Mouse (Mus musculus) heart, postnatal 0 days (tissue): ENCODE measurements around the gene Onecut1. TPM values are rescaled to one million over a fixed set of nuclear protein-coding genes. Genes with fewer than 3 reads are reported as not detected.

ENCODE experiments used
- ATAC-seq: fragments of 200-750 bp; cut with Nextera tagmentation; 2 replicates; pipeline ENCODE4 v1.8.0; 2017; ENCODE audit warnings: low read depth, moderate number of reproducible peaks, moderate library complexity; ENCODE audit not compliant: insufficient read depth
- DNase-seq: peaks from one replicate; pipeline ENCODE4 v3.0.0-alpha.2; 2016; ENCODE audit warnings: low spot score
- H3K27ac ChIP-seq: fragments of 300-500 bp; sonication (generic); 2 replicates; pipeline ENCODE4 v1.5.1; 2014; ENCODE audit warnings: low read depth, mild to moderate bottlenecking
- H3K27me3 ChIP-seq: fragments of 300-500 bp; sonication (generic); 2 replicates; pipeline ENCODE4 v1.6.1; 2014; ENCODE audit warnings: low read length, mixed read lengths; ENCODE audit not compliant: control insufficient read depth, insufficient read depth
- H3K36me3 ChIP-seq: fragments of 300-500 bp; sonication (generic); replicated peaks from 2 replicates; pipeline ENCODE4 v1.6.1; 2014; ENCODE audit warnings: low read length, mixed read lengths; ENCODE audit not compliant: control insufficient read depth, insufficient read depth
- H3K4me1 ChIP-seq: fragments of 300-500 bp; sonication (generic); 2 replicates; pipeline ENCODE4 v1.6.1; 2014; ENCODE audit warnings: antibody characterized with exemption; ENCODE audit not compliant: control insufficient read depth, insufficient read depth
- H3K4me2 ChIP-seq: fragments of 300-500 bp; sonication (generic); 2 replicates; pipeline ENCODE4 v1.6.1; 2014; ENCODE audit warnings: low read depth, mild to moderate bottlenecking, low read length, moderate library complexity
- H3K4me3 ChIP-seq: fragments of 300-500 bp; sonication (generic); 2 replicates; pipeline ENCODE4 v1.5.1; 2014; ENCODE audit warnings: low read depth, low read length
- H3K9ac ChIP-seq: fragments of 300-500 bp; sonication (generic); replicated peaks from 2 replicates; pipeline ENCODE4 v1.6.1; 2014; ENCODE audit warnings: low read depth, low read length, mixed read lengths
- H3K9me3 ChIP-seq: fragments of 300-500 bp; sonication (generic); replicated peaks from 2 replicates; pipeline ENCODE4 v1.6.1; 2016; ENCODE audit warnings: low read length; ENCODE audit not compliant: control insufficient read depth
- CTCF ChIP-seq: IDR thresholded peaks from 2 replicates; pipeline ENCODE4 v1.5.1; 2016; ENCODE audit warnings: antibody characterized with exemption, control low read depth, low read depth
- EP300 ChIP-seq: IDR thresholded peaks from 2 replicates; pipeline ENCODE4 v1.6.1; 2016; ENCODE audit warnings: antibody characterized with exemption, low read depth
- WGBS: fragments of 180-500 bp; shearing (Covaris S2); extraction: QIAGEN DNeasy Blood & Tissue Kit; methylation state at CpG from one replicate; pipeline ENCODE4 v1.1.7; 2014; 5-methylcytosine and 5-hydroxymethylcytosine counted together
- polyA plus RNA-seq: library from polyadenylated mRNA; unstranded; fragments of >200 nt; fragmentation: Nextera tagmentation; extraction: Ambion mirVana; gene quantifications from 2 replicates; pipeline ENCODE4 v1.2.1, GENCODE M21; 2015
- total RNA-seq: library from RNA; depleted of rRNA; stranded (reverse); fragments of >200 nt; gene quantifications from 2 replicates; pipeline ENCODE4 v1.2.3, GENCODE M21; 2014; ENCODE audit warnings: low replicate concordance

Onecut1 gene
- total and polyA plus RNA-seq, 2 experiments from 2014 or later: not detected

DNA sequence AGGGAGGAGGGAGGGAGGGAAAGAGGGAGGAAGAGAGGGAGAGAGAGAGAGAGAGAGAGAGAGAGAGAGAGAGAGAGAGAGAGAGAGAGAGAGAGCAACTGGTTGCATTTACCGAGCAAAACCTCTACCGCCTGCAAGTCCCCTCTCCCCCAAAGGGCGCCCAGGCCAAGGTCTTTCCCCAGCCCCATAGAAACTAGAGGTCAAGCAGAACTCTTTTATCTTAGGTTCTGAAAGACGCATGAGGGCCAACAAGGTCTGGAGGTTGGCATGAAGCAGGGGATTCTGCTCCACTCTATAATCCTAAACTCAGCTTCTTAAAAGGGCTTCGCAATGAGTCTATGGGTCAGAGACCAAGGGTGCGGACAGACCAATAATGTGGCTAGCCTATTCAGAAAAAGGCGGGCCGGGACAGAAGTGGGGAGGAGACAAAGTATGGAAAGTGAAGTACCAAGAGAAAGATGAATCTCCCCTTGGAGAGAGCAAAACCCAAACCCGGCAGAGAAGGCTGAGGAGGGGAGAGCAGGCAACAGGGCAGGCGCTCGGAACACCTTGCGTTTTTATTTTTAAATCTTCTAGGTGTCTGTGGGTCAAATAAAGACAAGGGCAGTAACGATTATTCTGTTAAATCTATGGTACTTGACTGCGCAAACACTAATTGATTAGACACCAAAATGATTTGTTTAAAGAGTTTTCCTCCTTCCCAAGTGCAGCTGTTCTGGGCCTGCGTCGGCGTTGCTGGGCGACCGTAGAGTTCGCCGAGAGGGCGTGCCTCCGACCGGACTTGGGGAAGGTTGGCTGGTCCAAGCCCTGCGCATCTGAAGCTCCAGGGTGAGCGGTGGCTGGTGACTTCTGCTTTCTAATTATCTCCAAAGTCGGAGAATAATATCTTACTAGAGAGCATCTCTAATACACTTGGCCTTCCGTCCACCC lies 4.9 kb upstream of the Onecut1 start:
- 4% methylated on average over 28 of the region's 28 CpGs for WGBS
- Histone ChIP-seq H3K9me3 (no peaks in the 10 kb centered on the region), H3K4me3 (no peak overlapping the region), H3K27ac (no peak overlapping the region), H3K4me2 (no peak overlapping the region), H3K36me3 (no peaks in the 10 kb centered on the region), H3K9ac (no peak overlapping the region), H3K4me1 (peaks cover 5% of the 10 kb centered on the region; the same call in 1 of the 2 replicates), H3K27me3 (peaks cover 99% of the 10 kb centered on the region)
- DNase-seq (no peak), ATAC-seq (no peak)
- no peak for TF ChIP-seq CTCF
- no peak for TF ChIP-seq EP300

DNA sequence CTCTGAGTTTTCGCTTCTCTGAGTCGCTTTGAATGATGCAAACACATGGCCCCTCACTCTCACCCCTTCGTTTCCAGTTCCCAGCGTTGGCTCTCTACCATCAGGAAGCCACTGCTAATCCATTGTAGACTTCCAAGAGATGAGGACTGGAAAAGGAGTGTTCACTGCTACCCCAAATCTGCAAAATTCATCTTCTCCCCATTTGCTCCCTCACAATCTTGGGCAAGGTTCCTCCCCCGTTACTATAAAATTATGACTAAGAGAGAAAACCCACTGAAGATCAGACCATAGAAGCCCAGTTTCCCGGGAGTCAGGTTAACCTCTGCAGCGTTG lies 4.2 kb upstream of the Onecut1 start:
- Histone ChIP-seq H3K27ac (no peak overlapping the region), H3K9ac (no peak overlapping the region), H3K4me3 (no peak overlapping the region), H3K9me3 (no peaks in the 10 kb centered on the region), H3K36me3 (no peaks in the 10 kb centered on the region), H3K4me1 (peaks cover 12% of the 10 kb centered on the region), H3K27me3 (peaks cover 99% of the 10 kb centered on the region), H3K4me2 (no peak overlapping the region)
- 3% methylated on average over 7 of the region's 7 CpGs for WGBS
- DNase-seq (no peak), ATAC-seq (no peak)
- TF ChIP-seq CTCF (no peak), EP300 (no peak)

DNA sequence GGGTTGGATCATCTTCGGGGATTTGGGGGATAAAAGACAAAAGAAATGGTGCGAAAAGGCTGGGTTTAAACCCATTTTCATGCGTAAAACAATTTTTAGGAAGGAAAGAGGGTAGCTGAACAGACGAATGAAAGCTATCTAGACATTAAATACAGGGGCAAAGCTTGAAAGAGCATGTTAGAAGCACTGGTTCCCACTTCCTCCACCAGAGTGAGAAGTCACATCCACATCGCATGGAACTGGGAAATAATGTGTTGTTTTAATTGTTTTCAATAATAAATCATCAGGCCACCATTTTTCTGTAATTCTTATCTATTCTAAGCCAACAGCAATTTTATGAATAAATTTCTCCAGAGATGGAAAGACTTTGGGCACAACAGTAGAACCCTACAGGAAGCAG lies 3.6 kb upstream of the Onecut1 start:
- Histone ChIP-seq H3K4me3 (no peak overlapping the region), H3K4me2 (no peak overlapping the region), H3K36me3 (no peaks in the 10 kb centered on the region), H3K4me1 (peaks cover 13% of the 10 kb centered on the region), H3K9ac (no peak overlapping the region), H3K27ac (no peak overlapping the region), H3K9me3 (no peaks in the 10 kb centered on the region), H3K27me3 (peaks cover 99% of the 10 kb centered on the region)
- no peak for DNase-seq
- no peak for ATAC-seq
- WGBS: 8% methylated on average over 5 of the region's 5 CpGs
- TF ChIP-seq EP300: no peak
- no peak for TF ChIP-seq CTCF

DNA sequence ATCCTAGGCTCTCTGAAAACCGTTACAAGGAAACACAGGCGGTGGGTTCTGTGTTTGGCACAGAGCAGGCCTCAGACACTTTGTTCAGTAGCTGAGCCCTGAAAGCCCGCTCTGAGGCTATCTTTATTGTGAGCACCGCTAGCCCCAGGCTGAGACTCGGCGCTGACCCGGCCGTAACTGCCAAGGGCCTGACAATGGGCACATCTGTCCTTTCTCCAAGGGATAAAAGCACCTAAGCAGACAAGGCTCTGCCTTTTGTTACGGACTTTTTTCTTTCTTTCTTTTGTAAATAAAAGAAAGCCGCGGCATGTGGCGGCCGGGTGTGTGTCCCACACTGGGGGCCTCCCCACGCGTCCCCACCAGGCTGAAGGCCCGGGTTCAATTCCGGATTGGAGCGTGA lies 1.3 kb upstream of the Onecut1 start:
- WGBS: 14% methylated on average over 18 of the region's 18 CpGs
- Histone ChIP-seq H3K9ac (no peak overlapping the region), H3K27ac (no peak overlapping the region), H3K4me2 (0 out of 2 replicates have a peak overlapping the region, but pooled peaks have one; percentile 77), H3K9me3 (no peaks in the 10 kb centered on the region), H3K27me3 (peaks cover 100% of the 10 kb centered on the region), H3K4me1 (peaks cover 13% of the 10 kb centered on the region), H3K36me3 (no peaks in the 10 kb centered on the region), H3K4me3 (peak overlapping the region; percentile 51; the same call in 1 of the 2 replicates)
- no peak for DNase-seq
- TF ChIP-seq CTCF (no peak), EP300 (no peak)
- ATAC-seq: no peak

DNA sequence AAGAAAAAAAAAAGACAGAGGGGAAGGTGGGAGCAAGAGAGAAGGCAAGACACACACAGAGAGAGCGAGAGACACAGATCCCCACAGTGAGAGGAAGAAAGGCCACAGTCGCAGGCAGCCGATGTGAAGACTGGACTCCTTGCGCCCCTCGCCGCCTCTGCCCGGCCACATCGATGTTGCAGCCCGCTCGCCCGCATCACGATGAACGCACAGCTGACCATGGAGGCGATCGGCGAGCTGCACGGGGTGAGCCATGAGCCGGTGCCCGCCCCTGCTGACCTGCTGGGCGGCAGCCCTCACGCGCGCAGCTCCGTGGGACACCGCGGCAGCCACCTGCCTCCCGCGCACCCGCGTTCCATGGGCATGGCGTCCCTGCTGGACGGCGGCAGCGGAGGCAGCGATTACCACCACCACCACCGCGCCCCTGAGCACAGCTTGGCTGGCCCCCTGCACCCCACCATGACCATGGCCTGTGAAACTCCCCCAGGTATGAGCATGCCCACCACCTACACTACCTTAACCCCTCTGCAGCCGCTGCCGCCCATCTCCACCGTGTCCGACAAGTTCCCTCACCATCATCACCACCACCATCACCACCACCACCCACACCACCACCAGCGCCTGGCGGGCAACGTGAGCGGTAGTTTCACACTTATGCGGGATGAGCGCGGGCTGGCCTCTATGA lies 517 bp downstream of the Onecut1 start:
- peak overlapping the region; percentile 77 for H3K4me2 ChIP-seq
- WGBS: under 1% methylated on average over 48 of the region's 48 CpGs
- peak overlapping the region; percentile 51 for H3K4me3 ChIP-seq
- no peak overlapping the region for H3K27ac ChIP-seq
- no peaks in the 10 kb centered on the region for H3K9me3 ChIP-seq
- H3K36me3 ChIP-seq: no peaks in the 10 kb centered on the region
- peaks cover 100% of the 10 kb centered on the region for H3K27me3 ChIP-seq
- ATAC-seq (no peak), DNase-seq (no peak)
- 0 out of 2 replicates have a peak overlapping the region, but pooled peaks have one; percentile 9 for H3K9ac ChIP-seq
- peaks cover 13% of the 10 kb centered on the region for H3K4me1 ChIP-seq
- TF ChIP-seq CTCF (no peak), EP300 (no peak)
